Mouse (Mus musculus) bone marrow, adult 2 months (tissue): ENCODE measurements around the gene Stat4.

Experiments used
- CTCF ChIP-seq: fragments of 200-500 bp; IDR thresholded peaks from 2 replicates; pipeline ENCODE4 v1.5.1; 2011; ENCODE audit warnings: low read length, control low read depth; ENCODE audit not compliant: control insufficient read depth, insufficient read depth
- POLR2A ChIP-seq: fragments of 200-500 bp; IDR thresholded peaks from 2 replicates; pipeline ENCODE4 v1.6.1; 2011; ENCODE audit warnings: low read depth, mild to moderate bottlenecking, control low read depth, low read length, borderline replicate concordance; ENCODE audit not compliant: control insufficient read depth

GRCm38 (mm10) chr1:52149934-52150346 is 163.0 kb downstream of the Stat4 start:
- TF ChIP-seq POLR2A: no peak
- TF ChIP-seq CTCF: no peak
